Mouse (Mus musculus) small intestine, adult 2 months (tissue): Measurements from ENCODE around the gene Trabd2b. TPM values are rescaled to one million over a fixed set of nuclear protein-coding genes. Genes with fewer than 3 reads are reported as not detected.

Experiments
- H3K27ac ChIP-seq: fragments of 200-500 bp; 2 replicates; pipeline ENCODE4 v1.5.1; 2012; ENCODE audit warnings: low read depth, low read length, control low read depth, inconsistent platforms; ENCODE audit not compliant: insufficient read depth
- H3K27me3 ChIP-seq: fragments of 200-500 bp; 2 replicates; pipeline ENCODE4 v1.6.1; 2012; ENCODE audit warnings: mild to moderate bottlenecking, moderate library complexity, low read length, inconsistent platforms; ENCODE audit not compliant: control insufficient read depth, insufficient read depth
- H3K36me3 ChIP-seq: fragments of 200-500 bp; 2 replicates; pipeline ENCODE4 v1.6.1; 2012; ENCODE audit warnings: mild to moderate bottlenecking, low read length, control low read depth, inconsistent platforms; ENCODE audit not compliant: control insufficient read depth, insufficient read depth
- H3K4me1 ChIP-seq: fragments of 200-500 bp; 2 replicates; pipeline ENCODE4 v1.6.1; 2012; ENCODE audit warnings: low read length, inconsistent platforms, mixed read lengths; ENCODE audit not compliant: control insufficient read depth, insufficient read depth, insufficient read length
- H3K4me3 ChIP-seq: fragments of 200-500 bp; 2 replicates; pipeline ENCODE4 v1.5.1; 2012; ENCODE audit warnings: low read depth, mild to moderate bottlenecking, control low read depth, inconsistent platforms, low read length, moderate library complexity
- CTCF ChIP-seq: fragments of 200-500 bp; IDR thresholded peaks from 2 replicates; pipeline ENCODE4 v1.5.1; 2012; ENCODE audit warnings: low read depth, mild to moderate bottlenecking, control low read depth, inconsistent platforms, low read length, moderate library complexity, mixed read lengths; ENCODE audit not compliant: insufficient replicate concordance, insufficient read length; ENCODE audit errors: extremely low read depth
- POLR2A ChIP-seq: fragments of 200-500 bp; IDR thresholded peaks from 2 replicates; pipeline ENCODE4 v1.6.1; 2012; ENCODE audit warnings: low read depth, mild to moderate bottlenecking, control low read depth, inconsistent platforms, low read length, moderate library complexity
- WGBS: fragments of 180-500 bp; shearing (Covaris S2); methylation state at CpG from one replicate; pipeline ENCODE4 v1.1.7; 2018; 5-methylcytosine and 5-hydroxymethylcytosine counted together
- polyA plus RNA-seq: library from polyadenylated mRNA; depleted of rRNA; stranded (reverse); fragments of >200 nt; gene quantifications from 2 replicates; pipeline ENCODE4 v1.2.3, GENCODE M21; 2012

The Trabd2b gene
- polyA plus RNA-seq, 1 experiment: 0.32 TPM

DNA sequence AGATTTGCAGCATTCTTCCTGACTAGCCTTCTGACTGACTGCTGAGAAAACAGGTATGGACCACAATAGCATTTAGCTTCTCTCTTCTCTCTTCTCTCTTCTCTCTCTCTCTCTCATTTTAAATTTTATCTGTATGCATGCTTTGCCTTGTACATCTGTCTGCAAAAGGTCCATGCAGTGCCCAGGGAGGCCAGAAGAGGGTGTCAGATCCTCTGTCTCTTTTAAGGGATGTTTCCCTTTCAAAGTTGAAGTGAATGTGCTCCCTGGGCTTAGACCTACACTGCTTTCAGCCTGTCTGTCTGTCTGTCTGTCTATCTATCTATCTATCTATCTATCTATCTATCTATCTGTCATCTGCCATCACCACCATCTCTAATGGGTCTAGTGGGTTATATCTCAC is 8.9 kb upstream of the Trabd2b start:
- TF ChIP-seq POLR2A (no peak), CTCF (no peak)
- H3K4me3 ChIP-seq: no peak overlapping the region
- H3K4me1 ChIP-seq: no peaks in the 10 kb centered on the region
- no peak overlapping the region for H3K27ac ChIP-seq
- no peaks in the 10 kb centered on the region for H3K36me3 ChIP-seq
- no peaks in the 10 kb centered on the region for H3K27me3 ChIP-seq

DNA sequence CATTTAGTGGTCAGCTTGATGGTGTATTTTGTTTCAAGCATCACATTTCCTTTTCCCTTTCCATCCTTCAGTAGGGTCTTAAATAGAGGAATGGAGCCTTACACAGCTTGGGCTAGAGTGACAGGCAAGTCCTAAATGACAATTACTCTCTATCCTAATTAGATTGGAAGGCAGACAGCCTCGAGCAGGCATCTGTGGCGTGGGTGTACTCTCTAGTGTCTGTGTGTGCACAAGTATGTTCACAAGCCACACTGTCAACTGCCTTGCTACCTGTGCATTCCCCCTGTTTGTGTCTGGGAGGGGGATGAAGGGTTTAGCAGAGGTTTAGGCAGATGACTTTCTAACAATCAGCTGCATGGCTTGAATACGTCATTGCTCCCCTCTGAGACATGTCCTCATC is 6.7 kb upstream of the Trabd2b start:
- Histone ChIP-seq H3K4me3 (no peak overlapping the region), H3K27ac (no peak overlapping the region), H3K27me3 (no peaks in the 10 kb centered on the region), H3K4me1 (no peaks in the 10 kb centered on the region), H3K36me3 (no peaks in the 10 kb centered on the region)
- WGBS: 67% methylated on average over 3 of the region's 3 CpGs
- TF ChIP-seq CTCF: no peak
- no peak for TF ChIP-seq POLR2A

DNA sequence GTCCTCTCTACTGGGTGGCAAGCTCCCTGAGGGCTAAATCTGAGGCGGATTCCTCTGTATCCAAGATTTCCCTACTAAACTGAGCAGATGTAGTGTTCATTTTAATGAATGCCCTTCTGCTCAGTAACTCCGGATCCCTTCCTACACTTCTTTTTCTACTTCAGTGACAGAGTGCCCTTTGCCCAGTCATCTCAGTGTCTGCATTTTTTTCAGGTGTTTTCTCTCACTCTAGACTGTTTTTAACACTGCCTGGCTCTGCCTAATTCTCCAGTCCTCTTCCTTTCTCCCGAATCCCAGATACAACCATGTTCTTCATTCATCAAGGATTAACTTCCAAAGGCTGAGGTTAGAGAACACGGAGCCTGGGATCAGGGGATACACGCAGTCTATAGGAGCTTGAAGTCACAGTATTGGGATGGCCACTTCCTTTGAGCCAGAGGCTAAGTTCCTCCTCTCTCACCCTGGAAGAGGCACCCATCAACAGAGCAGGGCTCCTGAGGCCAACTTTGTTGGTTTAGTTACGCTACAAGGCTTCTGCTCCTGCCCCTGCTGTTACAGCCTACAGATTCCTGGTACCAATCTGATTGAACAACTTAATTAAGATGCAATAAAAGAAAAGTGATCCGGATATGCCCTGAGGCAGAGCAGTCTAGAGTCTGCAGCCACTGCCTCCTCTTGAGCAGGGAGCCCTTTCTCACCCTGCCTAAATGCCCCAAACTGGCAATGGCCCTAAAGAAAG is 4.4 kb upstream of the Trabd2b start:
- 61% methylated on average over 7 of the region's 7 CpGs for WGBS
- no peaks in the 10 kb centered on the region; the same call in 1 of the 2 replicates for H3K4me1 ChIP-seq
- H3K4me3 ChIP-seq: no peak overlapping the region
- peaks cover 12% of the 10 kb centered on the region; the same call in 1 of the 2 replicates for H3K27me3 ChIP-seq
- TF ChIP-seq POLR2A (no peak), CTCF (no peak)
- H3K27ac ChIP-seq: no peak overlapping the region
- H3K36me3 ChIP-seq: no peaks in the 10 kb centered on the region

DNA sequence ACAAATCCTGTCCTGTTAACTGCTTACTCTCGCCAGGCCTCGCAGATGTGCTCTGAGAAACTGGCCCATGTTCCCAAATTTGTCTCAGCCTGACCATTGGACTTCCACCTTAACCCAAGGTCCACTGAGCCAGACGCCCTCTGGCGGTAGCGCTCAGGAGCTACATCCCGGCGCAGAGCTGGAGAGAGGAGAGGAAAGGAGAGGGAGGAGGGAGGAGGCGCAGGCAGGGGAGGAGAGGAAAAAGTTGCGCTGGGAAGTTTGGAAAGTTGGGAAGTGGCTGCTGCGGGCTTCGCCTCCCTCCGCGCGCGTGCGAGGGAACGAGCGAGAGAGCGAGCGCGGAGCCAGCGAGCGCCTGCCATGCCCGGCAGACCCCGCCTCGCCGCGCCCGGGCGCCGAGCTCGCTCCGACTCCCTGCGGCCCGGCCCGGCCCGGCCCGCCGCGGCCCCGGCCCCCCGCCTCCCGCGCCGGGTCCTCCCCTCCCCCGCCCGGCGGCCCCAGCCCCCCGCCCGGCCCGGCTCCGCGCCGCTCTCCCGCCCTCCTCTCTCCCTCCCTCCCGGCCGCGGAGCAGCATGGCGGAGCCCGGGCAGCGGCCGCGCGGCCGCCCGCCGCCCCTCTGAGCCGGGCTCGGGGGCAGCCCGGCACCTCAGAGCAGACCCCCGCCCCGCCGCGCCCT is 706 bp upstream of the Trabd2b start:
- no peaks in the 10 kb centered on the region for H3K36me3 ChIP-seq
- no peak overlapping the region for H3K27ac ChIP-seq
- H3K4me3 ChIP-seq: peak overlapping the region; percentile 67
- peaks cover 13% of the 10 kb centered on the region; the same call in 1 of the 2 replicates for H3K27me3 ChIP-seq
- H3K4me1 ChIP-seq: no peaks in the 10 kb centered on the region; the same call in 1 of the 2 replicates
- TF ChIP-seq CTCF (peak; percentile 97), POLR2A (no peak)
- WGBS: under 1% methylated on average over 46 of the region's 74 CpGs

DNA sequence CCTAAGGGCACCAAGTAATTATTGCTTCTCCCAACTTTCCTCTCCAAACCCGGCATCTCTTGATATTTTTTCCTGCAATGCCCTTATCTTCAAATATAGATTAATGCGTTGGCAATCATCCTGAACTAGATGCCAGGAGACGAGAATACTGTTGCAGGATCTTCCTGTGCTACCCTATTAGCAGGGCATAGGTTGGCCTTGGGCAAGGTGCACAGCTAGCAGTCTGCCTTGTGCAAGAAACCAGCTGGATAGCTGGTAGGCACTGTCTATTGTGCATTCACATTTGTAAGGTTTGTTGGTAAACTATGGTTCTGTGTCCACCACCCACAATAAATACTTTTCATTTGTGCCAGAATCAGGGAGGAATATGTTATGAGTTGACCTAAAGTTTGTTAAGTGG is 992 bp downstream of the Trabd2b start:
- WGBS: 20% methylated on average over 3 of the region's 3 CpGs
- Histone ChIP-seq H3K4me3 (no peak overlapping the region), H3K4me1 (no peaks in the 10 kb centered on the region; the same call in 1 of the 2 replicates)

DNA sequence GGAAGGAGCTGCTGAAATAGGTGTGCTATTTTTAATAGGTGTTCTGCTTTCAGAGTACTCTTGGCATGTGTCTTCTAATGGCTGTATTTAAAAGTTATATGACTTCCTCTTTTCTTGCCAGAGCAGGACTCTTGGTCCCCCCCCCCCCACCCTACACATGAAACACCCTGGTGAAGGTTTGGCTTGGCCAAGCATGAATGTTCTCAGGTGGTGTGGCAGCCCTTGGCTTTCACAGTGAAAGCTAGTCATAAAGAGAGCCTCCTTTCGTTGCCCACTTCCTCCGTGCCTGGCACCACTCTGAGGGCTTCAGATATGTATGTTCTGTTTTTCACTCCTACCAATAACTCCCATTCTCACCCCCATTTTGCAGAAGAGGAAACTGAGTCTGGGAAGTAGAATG is 1.8 kb downstream of the Trabd2b start:
- WGBS: 62% methylated on average over 2 of the region's 2 CpGs
- no peak for TF ChIP-seq POLR2A
- no peak for TF ChIP-seq CTCF
- Histone ChIP-seq H3K4me3 (no peak overlapping the region), H3K27me3 (peaks cover 13% of the 10 kb centered on the region; the same call in 1 of the 2 replicates), H3K4me1 (no peaks in the 10 kb centered on the region; the same call in 1 of the 2 replicates), H3K36me3 (no peaks in the 10 kb centered on the region), H3K27ac (no peak overlapping the region)

More for the DNA sequence above, 992 bp downstream of the Trabd2b start:
- Histone ChIP-seq H3K27ac (no peak overlapping the region), H3K36me3 (no peaks in the 10 kb centered on the region), H3K27me3 (peaks cover 13% of the 10 kb centered on the region; the same call in 1 of the 2 replicates)
- TF ChIP-seq CTCF: no peak
- no peak for TF ChIP-seq POLR2A

DNA sequence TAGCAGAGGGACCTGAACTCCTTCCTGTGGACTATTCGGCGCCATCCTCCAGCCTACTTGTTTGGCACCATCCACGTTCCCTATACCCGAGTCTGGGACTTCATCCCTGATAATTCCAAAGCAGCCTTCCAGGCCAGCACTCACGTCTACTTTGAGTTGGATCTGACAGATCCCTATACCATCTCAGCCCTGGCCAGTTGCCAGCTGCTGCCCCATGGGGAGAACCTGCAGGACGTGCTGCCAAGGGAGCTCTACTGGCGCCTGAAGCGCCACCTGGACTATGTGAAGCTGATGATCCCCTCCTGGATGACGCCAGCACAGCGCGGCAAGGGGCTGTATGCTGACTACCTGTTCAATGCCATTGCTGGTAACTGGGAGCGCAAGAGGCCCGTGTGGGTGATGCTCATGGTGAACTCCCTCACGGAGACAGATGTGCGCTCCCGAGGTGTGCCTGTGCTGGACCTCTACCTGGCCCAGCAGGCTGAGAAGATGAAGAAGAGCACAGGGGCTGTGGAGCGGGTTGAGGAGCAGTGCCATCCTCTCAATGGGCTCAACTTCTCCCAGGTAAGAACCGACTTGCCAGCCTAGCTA is 2.5 kb downstream of the Trabd2b start:
- Histone ChIP-seq H3K27me3 (peaks cover 13% of the 10 kb centered on the region; the same call in 1 of the 2 replicates), H3K4me3 (no peak overlapping the region), H3K36me3 (no peaks in the 10 kb centered on the region), H3K4me1 (no peaks in the 10 kb centered on the region; the same call in 1 of the 2 replicates), H3K27ac (no peak overlapping the region)
- 86% methylated on average over 18 of the region's 18 CpGs for WGBS
- TF ChIP-seq POLR2A (no peak), CTCF (no peak)

DNA sequence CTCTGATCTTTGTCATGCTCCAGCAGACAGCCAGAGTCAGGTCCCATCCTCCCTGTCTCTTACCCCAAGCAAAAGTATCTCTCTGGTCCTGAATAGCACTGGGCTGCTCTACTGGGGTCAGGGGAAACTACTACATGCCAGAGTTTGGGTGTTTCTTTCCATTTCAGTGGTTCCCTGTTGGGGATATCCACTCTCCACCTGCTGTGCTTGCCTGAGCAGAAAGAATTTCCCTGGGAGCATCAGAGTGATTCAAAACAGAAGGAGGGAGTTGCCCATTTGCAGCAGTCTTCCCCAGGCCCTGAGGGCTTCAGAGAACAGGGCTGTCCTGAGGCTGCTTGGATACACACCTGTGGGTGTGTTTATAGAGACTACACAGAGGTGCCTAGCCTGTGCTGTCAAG is 3.0 kb downstream of the Trabd2b start:
- Histone ChIP-seq H3K4me3 (no peak overlapping the region), H3K4me1 (no peaks in the 10 kb centered on the region; the same call in 1 of the 2 replicates), H3K27ac (no peak overlapping the region), H3K36me3 (no peaks in the 10 kb centered on the region), H3K27me3 (peaks cover 13% of the 10 kb centered on the region; the same call in 1 of the 2 replicates)
- TF ChIP-seq CTCF: no peak
- no peak for TF ChIP-seq POLR2A
